Mouse (Mus musculus): ENCODE data around the gene Ksr1. TPM values are rescaled to one million over a fixed set of nuclear protein-coding genes. Genes with fewer than 3 reads are reported as not detected.

Ksr1 gene
- polyA plus RNA-seq, 1 experiment: 26.9 TPM

DNA sequence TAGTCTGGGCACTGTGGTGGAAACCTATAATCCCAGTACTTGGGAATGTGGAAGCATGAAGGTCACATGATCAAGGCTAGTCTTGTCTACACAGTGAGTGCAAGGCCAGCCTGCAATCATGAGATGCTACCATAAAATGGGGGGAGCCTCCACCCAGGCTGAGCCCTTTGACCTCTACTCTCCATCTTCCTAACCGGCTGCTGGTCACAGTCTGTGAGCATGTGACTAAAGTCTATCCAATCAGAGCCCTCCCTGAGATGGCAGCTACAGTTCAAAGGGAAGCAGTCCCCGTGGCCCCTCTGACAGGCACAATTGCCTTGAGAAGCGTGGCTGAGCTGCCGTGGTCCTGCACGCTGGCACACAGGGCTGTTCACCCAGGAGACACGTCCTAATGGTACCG is 84.4 kb downstream of the Ksr1 start:
- no peak for DNase-seq (ENCODE audit: low read depth)
- no peak for TF ChIP-seq CTCF (IDR thresholded peaks at IDR 0.05; ENCODE audit: borderline replicate concordance, extremely low read depth, insufficient read depth, insufficient read length)
- TF ChIP-seq POLR2A (IDR thresholded peaks at IDR 0.05; ENCODE audit: borderline replicate concordance, extremely low read depth, insufficient read depth, insufficient read length, poor library complexity, severe bottlenecking): no peak

DNA sequence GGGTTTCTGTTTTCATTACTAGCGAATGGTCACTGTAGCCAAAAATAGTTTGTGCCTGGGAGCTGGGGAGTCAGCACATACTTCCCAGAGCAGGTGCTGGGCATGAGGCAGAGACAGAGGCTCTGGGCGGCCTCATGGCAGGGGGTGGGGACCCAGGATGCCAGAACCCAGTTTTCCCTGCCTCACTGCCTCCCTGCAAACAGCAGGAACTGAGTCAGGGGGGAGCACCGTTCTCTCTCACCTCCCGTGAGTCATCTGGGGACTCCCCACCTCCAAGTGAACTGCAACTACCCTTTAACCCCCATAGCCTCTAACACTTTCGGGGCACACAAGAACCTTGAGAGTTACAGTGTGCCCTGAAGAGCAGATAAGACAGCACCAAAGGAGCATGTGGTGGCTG is 86.4 kb downstream of the Ksr1 start:
- no peak for DNase-seq (ENCODE audit: low read depth)
- no peak for TF ChIP-seq CTCF (IDR thresholded peaks at IDR 0.05; ENCODE audit: borderline replicate concordance, extremely low read depth, insufficient read depth, insufficient read length)
- no peak for TF ChIP-seq POLR2A (IDR thresholded peaks at IDR 0.05; ENCODE audit: borderline replicate concordance, extremely low read depth, insufficient read depth, insufficient read length, poor library complexity, severe bottlenecking)

DNA sequence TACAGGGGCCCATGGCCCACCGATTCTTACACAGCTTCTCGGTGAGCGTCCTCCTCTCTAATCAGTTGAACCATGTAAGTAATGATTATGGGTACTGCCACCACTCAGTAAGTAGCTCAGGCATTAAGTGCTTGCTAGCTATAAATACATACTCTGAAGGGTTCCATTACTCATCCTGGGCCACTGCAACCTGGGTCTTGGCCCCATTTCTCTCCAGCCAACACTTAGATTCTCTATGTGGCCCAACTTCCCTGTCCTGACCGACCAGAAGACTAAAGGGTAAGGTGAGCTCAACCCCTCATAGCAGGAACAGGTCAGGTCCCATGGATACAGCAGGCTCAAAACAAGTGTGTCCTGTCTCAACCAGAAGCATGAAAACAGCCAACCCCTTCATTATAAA is 87.1 kb downstream of the Ksr1 start:
- DNase-seq (ENCODE audit: low read depth): no peak
- TF ChIP-seq CTCF (IDR thresholded peaks at IDR 0.05; ENCODE audit: borderline replicate concordance, extremely low read depth, insufficient read depth, insufficient read length) (no peak), POLR2A (IDR thresholded peaks at IDR 0.05; ENCODE audit: borderline replicate concordance, extremely low read depth, insufficient read depth, insufficient read length, poor library complexity, severe bottlenecking) (no peak)

DNA sequence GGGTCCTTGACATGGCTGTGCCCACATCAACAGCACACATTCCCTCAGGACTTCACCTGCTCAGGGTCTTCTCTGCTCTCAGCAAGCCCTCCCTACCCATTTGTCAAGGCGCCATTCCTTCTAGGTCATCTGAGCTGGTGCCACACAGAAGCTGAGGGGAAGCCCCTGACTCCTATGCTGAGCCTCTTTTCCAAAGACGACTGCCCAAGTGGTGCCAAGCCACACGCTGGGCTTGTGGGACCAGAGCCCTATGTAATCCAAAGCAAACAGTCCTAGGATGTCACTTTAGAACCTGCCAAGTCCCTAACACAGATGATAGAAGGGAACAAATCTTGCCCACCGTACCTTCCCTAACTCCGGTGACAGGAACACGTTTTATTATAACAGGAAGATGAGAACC is 87.6 kb downstream of the Ksr1 start:
- no peak for DNase-seq (ENCODE audit: low read depth)
- TF ChIP-seq POLR2A (IDR thresholded peaks at IDR 0.05; ENCODE audit: borderline replicate concordance, extremely low read depth, insufficient read depth, insufficient read length, poor library complexity, severe bottlenecking) (no peak), CTCF (IDR thresholded peaks at IDR 0.05; ENCODE audit: borderline replicate concordance, extremely low read depth, insufficient read depth, insufficient read length) (no peak)

DNA sequence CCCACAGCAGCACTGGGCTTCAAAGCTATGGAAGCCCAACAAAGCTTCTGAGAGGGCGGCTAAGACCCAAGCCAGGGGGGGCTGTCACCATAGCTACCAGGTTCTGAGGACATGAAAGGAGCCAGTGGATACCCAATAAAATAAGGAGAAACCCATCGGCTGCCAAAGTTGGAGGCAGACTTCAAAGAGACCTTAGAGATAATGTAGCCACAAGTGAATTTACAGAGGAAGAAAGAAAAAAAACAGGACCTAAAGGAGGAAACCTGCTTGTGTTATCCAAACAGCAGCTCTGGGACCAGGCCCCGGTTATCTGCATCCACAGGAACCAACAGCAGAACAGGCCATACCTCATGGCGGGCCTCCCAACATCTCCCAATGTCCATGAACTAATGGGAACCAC is 88.4 kb downstream of the Ksr1 start:
- DNase-seq (ENCODE audit: low read depth): peak; percentile 51
- no peak for TF ChIP-seq POLR2A (IDR thresholded peaks at IDR 0.05; ENCODE audit: borderline replicate concordance, extremely low read depth, insufficient read depth, insufficient read length, poor library complexity, severe bottlenecking)
- no peak for TF ChIP-seq CTCF (IDR thresholded peaks at IDR 0.05; ENCODE audit: borderline replicate concordance, extremely low read depth, insufficient read depth, insufficient read length)

DNA sequence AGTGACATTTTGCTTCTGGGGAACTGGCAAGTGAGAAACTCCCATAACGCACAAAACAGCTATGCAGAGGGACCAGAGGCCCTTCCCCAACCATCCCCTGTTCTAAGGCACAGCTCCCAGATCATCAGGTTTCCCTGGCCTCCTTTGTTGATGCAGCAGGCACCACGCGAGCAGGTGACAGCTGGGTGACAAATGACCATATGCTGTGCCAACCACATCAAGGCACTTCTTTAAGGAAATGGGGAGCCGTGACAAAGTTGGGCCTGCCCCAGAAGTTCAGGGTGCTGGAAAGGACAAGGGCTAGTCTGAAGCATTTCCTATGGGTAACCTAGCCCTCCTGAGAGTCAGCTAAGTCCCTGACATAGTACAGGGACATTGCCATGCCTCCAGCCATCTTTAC is 89.3 kb downstream of the Ksr1 start:
- DNase-seq (ENCODE audit: low read depth): no peak
- no peak for TF ChIP-seq CTCF (IDR thresholded peaks at IDR 0.05; ENCODE audit: borderline replicate concordance, extremely low read depth, insufficient read depth, insufficient read length)
- no peak for TF ChIP-seq POLR2A (IDR thresholded peaks at IDR 0.05; ENCODE audit: borderline replicate concordance, extremely low read depth, insufficient read depth, insufficient read length, poor library complexity, severe bottlenecking)

DNA sequence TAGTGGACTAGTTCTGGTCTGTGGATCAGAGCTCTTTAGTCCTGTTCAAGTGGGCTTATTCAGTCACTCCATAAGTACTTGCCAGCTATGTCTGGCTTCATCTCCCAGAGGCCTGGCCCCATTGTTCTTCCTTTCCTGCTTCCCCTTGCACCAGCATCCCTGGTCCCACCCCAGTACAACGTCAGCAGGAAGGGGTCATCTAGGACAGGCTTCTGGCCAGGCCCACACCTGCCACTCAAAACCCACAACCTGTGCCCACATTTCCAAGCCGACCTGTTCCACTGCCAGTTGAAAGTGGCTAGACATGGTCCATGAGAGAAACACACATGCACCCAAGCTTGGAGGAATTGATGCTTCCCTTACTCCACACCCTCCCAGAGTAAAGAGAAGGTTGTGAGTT is 90.2 kb downstream of the Ksr1 start:
- TF ChIP-seq POLR2A (IDR thresholded peaks at IDR 0.05; ENCODE audit: borderline replicate concordance, extremely low read depth, insufficient read depth, insufficient read length, poor library complexity, severe bottlenecking) (no peak), CTCF (IDR thresholded peaks at IDR 0.05; ENCODE audit: borderline replicate concordance, extremely low read depth, insufficient read depth, insufficient read length) (no peak)
- DNase-seq (ENCODE audit: low read depth): no peak

DNA sequence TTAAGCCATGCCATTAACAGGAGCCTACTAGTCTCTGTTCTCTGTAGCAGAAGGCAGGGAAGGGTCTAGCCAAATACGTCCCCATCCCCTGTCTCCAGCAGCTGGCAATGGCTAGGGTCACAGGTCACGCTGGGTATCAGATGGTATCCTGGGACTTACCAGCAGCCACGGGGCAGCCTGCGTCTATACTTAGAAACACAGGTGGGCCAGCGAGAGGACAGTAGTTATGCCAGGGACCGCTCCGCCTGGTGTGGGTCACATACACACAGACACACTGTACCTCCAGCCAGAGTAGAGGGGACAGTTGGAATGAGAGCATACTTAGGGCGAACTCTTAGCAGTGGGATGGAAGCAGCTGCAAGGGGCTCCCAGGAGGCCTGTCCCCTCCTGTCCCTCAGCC is 91.0 kb downstream of the Ksr1 start:
- TF ChIP-seq POLR2A (IDR thresholded peaks at IDR 0.05; ENCODE audit: borderline replicate concordance, extremely low read depth, insufficient read depth, insufficient read length, poor library complexity, severe bottlenecking): no peak
- TF ChIP-seq CTCF (IDR thresholded peaks at IDR 0.05; ENCODE audit: borderline replicate concordance, extremely low read depth, insufficient read depth, insufficient read length): no peak
- no peak for DNase-seq (ENCODE audit: low read depth)

DNA sequence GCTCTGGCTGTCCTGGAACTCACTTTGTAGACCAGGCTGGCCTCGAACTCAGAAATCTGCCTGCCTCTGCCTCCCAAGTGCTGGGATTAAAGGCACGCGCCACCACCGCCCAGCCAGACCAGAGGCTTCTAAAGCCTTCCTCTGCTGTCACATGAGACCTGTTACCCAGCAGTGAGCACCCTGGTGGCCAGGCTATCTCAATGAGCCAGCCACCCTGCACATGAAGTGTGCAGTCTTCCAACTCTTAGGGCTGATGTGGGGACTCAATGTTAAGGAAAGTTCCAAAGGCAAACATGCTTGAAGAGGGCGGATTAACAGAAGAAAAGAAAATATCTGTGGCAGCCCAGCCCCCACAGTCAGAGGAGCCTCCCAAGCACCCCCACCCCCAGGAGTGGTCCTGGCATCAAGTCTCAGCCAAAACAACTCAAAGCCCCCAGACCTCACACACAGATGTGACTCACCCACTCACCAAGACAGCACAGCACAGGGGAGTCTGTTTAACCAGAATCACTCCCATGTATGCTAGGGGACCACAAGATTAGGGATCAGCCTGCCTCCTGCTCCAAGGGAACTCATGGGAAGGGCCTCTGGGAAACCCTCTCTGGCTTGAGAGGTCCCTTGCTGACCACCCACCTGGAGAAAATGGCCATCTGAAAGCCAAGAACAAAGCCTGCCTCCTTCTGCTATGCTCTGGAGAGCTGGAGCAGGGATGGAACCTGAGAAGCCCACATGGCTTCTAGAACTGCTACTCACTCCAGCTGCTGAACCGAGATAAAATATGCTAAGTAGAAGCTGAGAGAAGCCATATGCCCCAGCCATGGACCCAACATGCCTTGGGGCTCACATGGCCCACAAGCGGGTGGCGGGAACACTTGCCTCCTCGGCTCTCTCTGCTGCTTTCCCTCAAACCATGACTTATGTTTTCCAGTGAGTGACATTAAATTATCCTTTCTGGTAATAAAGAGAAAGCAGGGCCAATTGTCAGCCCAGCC is 91.8 kb downstream of the Ksr1 start:
- DNase-seq (ENCODE audit: low read depth): peak; percentile 49
- TF ChIP-seq CTCF (IDR thresholded peaks at IDR 0.05; ENCODE audit: borderline replicate concordance, extremely low read depth, insufficient read depth, insufficient read length) (no peak), POLR2A (IDR thresholded peaks at IDR 0.05; ENCODE audit: borderline replicate concordance, extremely low read depth, insufficient read depth, insufficient read length, poor library complexity, severe bottlenecking) (no peak)

DNA sequence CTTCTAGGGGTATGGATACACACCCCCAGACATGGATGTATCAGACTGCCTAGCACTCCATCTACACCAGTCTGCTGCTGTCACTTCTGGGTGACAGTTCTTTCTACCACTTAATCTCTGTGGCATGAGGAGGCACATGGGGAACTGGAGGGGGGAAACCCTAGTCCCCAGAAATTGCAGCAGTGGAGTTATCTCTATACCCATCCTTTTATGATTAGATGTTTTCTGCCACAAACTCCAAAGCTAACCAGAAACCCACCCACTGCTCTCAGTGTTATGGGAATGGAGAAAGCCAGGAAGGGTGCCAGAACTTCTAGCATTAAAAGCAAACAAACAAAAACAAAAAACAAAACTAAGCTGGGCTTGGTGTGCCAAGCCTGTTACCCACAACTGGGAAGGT is 92.8 kb downstream of the Ksr1 start:
- no peak for DNase-seq (ENCODE audit: low read depth)
- TF ChIP-seq CTCF (IDR thresholded peaks at IDR 0.05; ENCODE audit: borderline replicate concordance, extremely low read depth, insufficient read depth, insufficient read length) (no peak), POLR2A (IDR thresholded peaks at IDR 0.05; ENCODE audit: borderline replicate concordance, extremely low read depth, insufficient read depth, insufficient read length, poor library complexity, severe bottlenecking) (no peak)

DNA sequence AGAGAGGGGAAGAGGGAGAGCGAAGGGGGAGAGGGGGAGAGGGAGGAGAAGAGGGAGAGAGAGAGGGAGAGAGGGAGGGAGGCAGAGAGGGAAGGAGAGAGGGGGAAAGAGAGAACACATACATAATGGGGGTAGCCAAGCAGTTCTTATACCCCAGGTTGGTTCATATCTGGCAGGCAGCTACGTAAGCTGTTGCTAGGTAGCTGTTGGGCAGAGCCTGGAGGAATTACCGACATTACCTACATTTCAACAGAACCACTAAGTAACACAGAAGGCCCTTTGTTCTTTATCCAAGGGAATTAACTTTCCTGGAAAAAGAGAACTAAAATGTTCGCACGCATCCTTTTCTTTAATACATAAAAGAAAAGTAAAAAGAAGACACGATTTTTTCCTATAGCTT is 93.4 kb downstream of the Ksr1 start:
- TF ChIP-seq CTCF (IDR thresholded peaks at IDR 0.05; ENCODE audit: borderline replicate concordance, extremely low read depth, insufficient read depth, insufficient read length): no peak
- TF ChIP-seq POLR2A (IDR thresholded peaks at IDR 0.05; ENCODE audit: borderline replicate concordance, extremely low read depth, insufficient read depth, insufficient read length, poor library complexity, severe bottlenecking): no peak
- peak; percentile 62 for DNase-seq (ENCODE audit: low read depth)

DNA sequence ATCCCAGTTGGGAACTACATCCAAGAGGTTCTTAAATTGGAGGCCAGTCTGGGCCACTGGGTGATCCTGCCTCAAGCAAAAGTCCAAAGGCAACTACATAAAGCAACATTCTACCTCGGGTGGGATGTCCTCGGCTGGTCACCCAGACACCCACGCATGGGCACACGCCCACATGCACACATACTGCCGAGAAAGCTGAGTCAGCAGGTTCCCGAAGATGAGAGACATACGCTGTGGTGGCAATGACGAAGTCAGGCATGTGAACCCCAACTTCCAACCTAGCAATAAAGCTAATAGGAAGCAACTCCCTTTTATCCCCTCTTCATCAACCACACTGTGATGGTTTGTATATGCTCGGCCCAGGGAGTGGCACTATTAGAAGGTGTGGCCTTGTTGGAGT is 94.7 kb downstream of the Ksr1 start:
- no peak for DNase-seq (ENCODE audit: low read depth)
- no peak for TF ChIP-seq CTCF (IDR thresholded peaks at IDR 0.05; ENCODE audit: borderline replicate concordance, extremely low read depth, insufficient read depth, insufficient read length)
- TF ChIP-seq POLR2A (IDR thresholded peaks at IDR 0.05; ENCODE audit: borderline replicate concordance, extremely low read depth, insufficient read depth, insufficient read length, poor library complexity, severe bottlenecking): no peak

Data from brain, embryonic 14.5 days (tissue).